Mouse (Mus musculus): ENCODE measurements around the gene Cdk6. TPM values are rescaled to one million over a fixed set of nuclear protein-coding genes. Genes with fewer than 3 reads are reported as not detected.

Gene Cdk6
- polyA plus RNA-seq, 1 experiment from 2014 or later: 6.3 TPM

DNA sequence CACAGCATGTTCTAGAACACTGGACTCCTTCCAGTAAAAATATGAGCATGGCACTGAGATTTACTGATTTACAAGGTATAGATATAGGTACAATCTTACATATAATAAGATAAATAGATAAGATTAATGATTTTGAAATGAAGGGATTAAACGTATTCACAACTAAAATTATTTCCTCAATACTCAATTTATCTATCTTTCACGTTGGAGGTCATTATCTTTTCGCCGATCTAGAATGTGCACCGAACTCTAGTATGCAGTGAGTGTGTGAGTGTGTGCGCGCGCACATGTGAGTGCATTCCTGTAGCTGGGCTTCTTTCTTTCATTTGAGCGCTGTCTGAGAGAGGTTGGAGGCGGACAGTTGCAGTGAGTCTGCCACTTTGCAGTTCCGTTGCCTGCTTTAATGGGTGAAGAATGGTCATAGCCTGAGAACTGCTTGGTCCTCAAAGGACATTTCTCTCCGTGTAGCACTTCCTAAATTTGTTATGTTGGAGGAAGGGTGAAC lies 13.8 kb downstream of the Cdk6 start:
- Histone ChIP-seq H3K9me3 (replicated peaks; ENCODE audit: control insufficient read depth, low read length, poor library complexity, severe bottlenecking) (no peaks in the 10 kb centered on the region), H3K4me1 (ENCODE audit: control insufficient read depth, insufficient read depth, low read length) (no peaks in the 10 kb centered on the region), H3K27me3 (ENCODE audit: control insufficient read depth, insufficient read depth, low read depth, low read length) (no peaks in the 10 kb centered on the region), H3K4me3 (ENCODE audit: low read depth, low read length) (no peak overlapping the region), H3K4me2 (ENCODE audit: low read length) (no peak overlapping the region), H3K27ac (ENCODE audit: low read length) (no peak overlapping the region), H3K9ac (ENCODE audit: low read depth, low read length) (no peak overlapping the region), H3K36me3 (ENCODE audit: control insufficient read depth, insufficient read depth, low read length) (no peaks in the 10 kb centered on the region)
- ATAC-seq: no peak
- WGBS: 96% methylated on average over 12 of the region's 12 CpGs

DNA sequence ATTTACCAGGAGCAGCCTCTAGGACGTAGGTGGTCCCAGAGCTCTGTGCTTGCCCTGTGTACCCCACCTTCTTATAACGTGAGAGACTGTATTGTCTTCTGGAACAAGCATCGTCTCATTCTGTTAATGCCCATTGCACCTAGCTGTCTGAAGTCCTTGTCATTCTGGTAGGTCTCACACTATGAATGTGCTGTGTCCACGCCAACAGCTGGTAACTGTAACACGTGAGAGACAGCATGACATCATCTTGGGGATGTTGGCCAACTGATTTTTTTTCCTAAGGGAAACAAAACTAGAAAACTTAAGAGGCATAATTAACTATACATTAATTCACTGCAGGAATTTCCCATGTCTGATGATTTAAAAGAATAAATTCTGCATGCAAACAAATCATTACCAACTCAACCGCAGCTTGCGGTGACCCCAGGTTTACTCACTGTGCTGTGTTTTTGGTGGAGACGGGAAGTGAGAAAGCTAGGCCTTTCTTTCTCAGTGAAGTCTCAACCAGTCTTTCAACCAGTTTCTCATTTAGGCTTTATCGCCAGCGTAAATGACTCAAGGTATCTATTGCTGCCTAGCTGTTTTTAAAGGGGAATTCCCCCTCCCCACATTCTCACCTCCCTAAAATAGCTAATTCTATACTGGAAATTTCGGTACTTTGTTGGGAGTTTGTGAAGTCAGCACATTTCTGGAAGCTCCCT lies 14.4 kb downstream of the Cdk6 start:
- 68% methylated on average over 11 of the region's 11 CpGs for WGBS
- H3K4me3 ChIP-seq (ENCODE audit: low read depth, low read length): no peak overlapping the region
- H3K4me1 ChIP-seq (ENCODE audit: control insufficient read depth, insufficient read depth, low read length): no peaks in the 10 kb centered on the region
- no peaks in the 10 kb centered on the region for H3K27me3 ChIP-seq (ENCODE audit: control insufficient read depth, insufficient read depth, low read depth, low read length)
- no peaks in the 10 kb centered on the region for H3K9me3 ChIP-seq (replicated peaks; ENCODE audit: control insufficient read depth, low read length, poor library complexity, severe bottlenecking)
- H3K27ac ChIP-seq (ENCODE audit: low read length): no peak overlapping the region
- H3K4me2 ChIP-seq (ENCODE audit: low read length): no peak overlapping the region
- 0 out of 2 replicates have a peak, but pooled peaks have one; percentile 28 for ATAC-seq
- no peaks in the 10 kb centered on the region for H3K36me3 ChIP-seq (ENCODE audit: control insufficient read depth, insufficient read depth, low read length)
- no peak overlapping the region for H3K9ac ChIP-seq (ENCODE audit: low read depth, low read length)

DNA sequence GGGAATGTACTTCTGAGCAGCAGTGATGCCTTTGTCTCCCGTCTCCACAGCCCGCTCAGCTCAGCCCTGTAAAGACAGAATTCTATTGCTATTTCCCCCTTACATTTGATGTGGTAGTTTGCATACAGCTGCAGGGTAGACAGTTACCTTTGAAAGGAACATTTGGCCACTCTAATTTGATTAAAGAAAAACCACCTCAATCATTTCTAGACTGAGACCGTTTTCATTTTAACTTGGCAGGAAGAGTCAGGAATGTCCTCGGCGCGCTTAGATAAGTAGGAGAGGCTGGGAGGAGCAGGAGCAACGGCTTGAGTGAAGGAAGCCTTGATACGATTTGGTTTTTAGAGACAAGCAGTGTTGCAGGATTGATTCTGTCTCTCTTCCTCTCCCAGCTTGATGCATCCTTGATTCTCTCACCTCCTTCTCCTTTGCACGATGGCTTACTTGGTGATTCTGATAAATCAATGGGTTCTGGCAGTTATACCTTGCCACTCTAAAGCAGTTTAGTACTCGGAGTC lies 15.0 kb downstream of the Cdk6 start:
- Histone ChIP-seq H3K36me3 (ENCODE audit: control insufficient read depth, insufficient read depth, low read length) (no peaks in the 10 kb centered on the region), H3K9ac (ENCODE audit: low read depth, low read length) (no peak overlapping the region), H3K4me2 (ENCODE audit: low read length) (no peak overlapping the region), H3K27me3 (ENCODE audit: control insufficient read depth, insufficient read depth, low read depth, low read length) (no peaks in the 10 kb centered on the region), H3K27ac (ENCODE audit: low read length) (no peak overlapping the region), H3K9me3 (replicated peaks; ENCODE audit: control insufficient read depth, low read length, poor library complexity, severe bottlenecking) (no peaks in the 10 kb centered on the region), H3K4me1 (ENCODE audit: control insufficient read depth, insufficient read depth, low read length) (no peaks in the 10 kb centered on the region), H3K4me3 (ENCODE audit: low read depth, low read length) (no peak overlapping the region)
- WGBS: 57% methylated on average over 10 of the region's 10 CpGs
- no peak for ATAC-seq

DNA sequence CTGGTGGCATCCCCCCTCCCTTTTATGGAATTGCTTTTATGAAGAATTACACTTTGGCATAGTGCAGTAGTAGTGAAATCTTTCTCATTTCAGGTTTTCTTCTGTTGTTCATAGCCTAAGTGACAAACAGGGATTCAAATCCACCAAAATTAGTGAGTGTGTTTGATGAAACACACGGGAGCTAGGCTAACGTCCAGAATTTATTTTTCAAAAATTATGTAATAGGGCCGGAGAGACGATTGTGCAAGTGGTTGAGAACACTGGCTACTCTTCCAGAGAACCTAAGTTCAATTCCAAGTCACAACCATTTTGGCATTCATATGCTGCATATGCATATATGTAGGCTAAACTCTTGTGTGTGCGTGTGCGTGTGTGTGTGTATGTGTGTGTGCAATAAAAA lies 16.2 kb downstream of the Cdk6 start:
- no peak overlapping the region for H3K4me2 ChIP-seq (ENCODE audit: low read length)
- no peak for ATAC-seq
- no peaks in the 10 kb centered on the region for H3K36me3 ChIP-seq (ENCODE audit: control insufficient read depth, insufficient read depth, low read length)
- no peak overlapping the region for H3K4me3 ChIP-seq (ENCODE audit: low read depth, low read length)
- no peaks in the 10 kb centered on the region for H3K9me3 ChIP-seq (replicated peaks; ENCODE audit: control insufficient read depth, low read length, poor library complexity, severe bottlenecking)
- no peak overlapping the region for H3K9ac ChIP-seq (ENCODE audit: low read depth, low read length)
- H3K27ac ChIP-seq (ENCODE audit: low read length): no peak overlapping the region
- 95% methylated on average over 6 of the region's 6 CpGs for WGBS
- no peaks in the 10 kb centered on the region for H3K4me1 ChIP-seq (ENCODE audit: control insufficient read depth, insufficient read depth, low read length)
- H3K27me3 ChIP-seq (ENCODE audit: control insufficient read depth, insufficient read depth, low read depth, low read length): no peaks in the 10 kb centered on the region

DNA sequence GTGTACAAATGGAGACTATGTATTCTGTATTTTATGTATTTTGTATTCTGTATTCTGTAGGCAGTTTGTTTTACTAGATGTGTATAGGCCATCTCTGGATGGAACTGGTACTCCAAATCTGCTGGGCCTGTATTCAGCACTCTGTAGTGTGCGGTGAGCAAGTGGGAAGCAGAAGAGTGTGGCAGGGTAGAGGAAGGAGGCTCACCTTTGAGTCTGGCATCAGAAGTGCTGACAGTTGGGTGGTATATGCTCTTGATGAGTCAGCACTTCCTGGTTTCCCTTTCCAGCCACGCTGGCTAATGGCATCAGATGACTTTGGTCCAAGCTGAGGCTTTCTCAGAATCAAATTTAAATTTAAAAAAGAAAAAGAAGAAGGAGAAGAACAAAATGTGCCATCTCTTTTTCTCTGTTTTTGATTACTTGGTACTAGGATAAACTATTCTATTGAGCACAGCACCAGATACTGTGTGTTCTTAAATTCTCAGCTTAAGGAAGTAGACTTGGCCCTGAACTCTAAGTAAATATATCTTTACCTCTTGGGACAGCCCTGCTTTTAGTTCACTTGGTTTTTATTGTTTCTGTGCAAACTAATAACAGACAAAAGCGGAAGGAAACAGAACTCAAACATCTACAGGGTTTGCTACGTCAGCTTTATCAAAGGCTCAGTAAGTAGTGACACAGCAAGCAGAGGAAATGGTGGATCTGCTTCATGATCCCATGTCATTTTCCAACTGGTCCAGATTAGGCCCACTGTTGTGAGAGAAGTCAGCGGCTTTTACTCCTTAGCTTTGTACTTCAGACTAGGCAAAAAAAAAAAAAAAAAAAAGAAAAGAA lies 17.6 kb downstream of the Cdk6 start:
- no peak overlapping the region for H3K4me3 ChIP-seq (ENCODE audit: low read depth, low read length)
- H3K27ac ChIP-seq (ENCODE audit: low read length): no peak overlapping the region
- H3K36me3 ChIP-seq (ENCODE audit: control insufficient read depth, insufficient read depth, low read length): no peaks in the 10 kb centered on the region
- H3K9me3 ChIP-seq (replicated peaks; ENCODE audit: control insufficient read depth, low read length, poor library complexity, severe bottlenecking): no peaks in the 10 kb centered on the region
- 86% methylated on average over 5 of the region's 5 CpGs for WGBS
- no peaks in the 10 kb centered on the region for H3K27me3 ChIP-seq (ENCODE audit: control insufficient read depth, insufficient read depth, low read depth, low read length)
- ATAC-seq: no peak
- H3K4me2 ChIP-seq (ENCODE audit: low read length): no peak overlapping the region
- H3K9ac ChIP-seq (ENCODE audit: low read depth, low read length): no peak overlapping the region
- H3K4me1 ChIP-seq (ENCODE audit: control insufficient read depth, insufficient read depth, low read length): no peaks in the 10 kb centered on the region

DNA sequence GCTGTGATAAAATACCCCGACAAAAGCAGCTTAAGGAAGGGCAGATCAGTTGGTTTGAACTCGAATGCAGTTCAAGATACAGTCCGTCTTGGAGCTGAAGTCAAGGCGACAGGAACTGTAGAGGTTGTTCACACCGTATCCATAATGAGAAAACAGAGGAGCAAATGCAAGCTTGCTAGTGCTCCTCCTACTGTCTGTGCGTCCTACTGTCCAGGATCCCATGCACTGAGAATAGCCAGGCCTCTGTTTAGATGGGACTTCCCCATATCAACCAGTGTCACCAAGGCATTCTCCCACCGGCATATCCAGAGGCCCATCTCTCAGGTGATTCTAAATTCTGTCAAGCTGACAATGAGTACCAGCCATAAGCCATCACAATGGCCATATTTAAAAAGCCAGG lies 18.6 kb downstream of the Cdk6 start:
- WGBS: 91% methylated on average over 7 of the region's 7 CpGs
- Histone ChIP-seq H3K9me3 (replicated peaks; ENCODE audit: control insufficient read depth, low read length, poor library complexity, severe bottlenecking) (no peaks in the 10 kb centered on the region), H3K4me3 (ENCODE audit: low read depth, low read length) (no peak overlapping the region), H3K27ac (ENCODE audit: low read length) (no peak overlapping the region), H3K27me3 (ENCODE audit: control insufficient read depth, insufficient read depth, low read depth, low read length) (no peaks in the 10 kb centered on the region), H3K9ac (ENCODE audit: low read depth, low read length) (no peak overlapping the region), H3K4me2 (ENCODE audit: low read length) (no peak overlapping the region), H3K4me1 (ENCODE audit: control insufficient read depth, insufficient read depth, low read length) (no peaks in the 10 kb centered on the region), H3K36me3 (ENCODE audit: control insufficient read depth, insufficient read depth, low read length) (no peaks in the 10 kb centered on the region)
- no peak for ATAC-seq

DNA sequence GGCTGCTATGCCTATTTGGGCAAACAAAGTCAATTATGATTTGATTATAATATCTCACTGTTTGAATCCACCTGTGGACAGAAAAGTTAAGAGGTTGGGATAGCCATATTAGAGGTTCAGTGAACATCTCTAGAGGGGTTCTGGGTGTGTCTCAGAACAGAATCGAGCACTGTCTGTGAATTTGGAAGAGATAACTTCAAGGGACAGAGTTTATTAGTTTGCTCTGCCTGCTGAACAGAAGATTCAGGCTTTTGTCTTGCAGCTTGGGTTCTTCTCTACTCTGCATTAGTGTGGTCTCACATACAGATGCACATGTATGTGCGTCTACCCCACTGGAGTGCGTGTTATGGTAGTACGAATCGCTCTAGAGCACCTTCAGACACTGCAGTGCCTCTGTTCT lies 20.0 kb downstream of the Cdk6 start:
- H3K27me3 ChIP-seq (ENCODE audit: control insufficient read depth, insufficient read depth, low read depth, low read length): no peaks in the 10 kb centered on the region
- H3K9ac ChIP-seq (ENCODE audit: low read depth, low read length): no peak overlapping the region
- WGBS: 97% methylated on average over 5 of the region's 5 CpGs
- H3K4me2 ChIP-seq (ENCODE audit: low read length): no peak overlapping the region
- H3K4me3 ChIP-seq (ENCODE audit: low read depth, low read length): no peak overlapping the region
- no peaks in the 10 kb centered on the region for H3K9me3 ChIP-seq (replicated peaks; ENCODE audit: control insufficient read depth, low read length, poor library complexity, severe bottlenecking)
- no peaks in the 10 kb centered on the region for H3K4me1 ChIP-seq (ENCODE audit: control insufficient read depth, insufficient read depth, low read length)
- ATAC-seq: no peak
- H3K27ac ChIP-seq (ENCODE audit: low read length): no peak overlapping the region
- H3K36me3 ChIP-seq (ENCODE audit: control insufficient read depth, insufficient read depth, low read length): no peaks in the 10 kb centered on the region

DNA sequence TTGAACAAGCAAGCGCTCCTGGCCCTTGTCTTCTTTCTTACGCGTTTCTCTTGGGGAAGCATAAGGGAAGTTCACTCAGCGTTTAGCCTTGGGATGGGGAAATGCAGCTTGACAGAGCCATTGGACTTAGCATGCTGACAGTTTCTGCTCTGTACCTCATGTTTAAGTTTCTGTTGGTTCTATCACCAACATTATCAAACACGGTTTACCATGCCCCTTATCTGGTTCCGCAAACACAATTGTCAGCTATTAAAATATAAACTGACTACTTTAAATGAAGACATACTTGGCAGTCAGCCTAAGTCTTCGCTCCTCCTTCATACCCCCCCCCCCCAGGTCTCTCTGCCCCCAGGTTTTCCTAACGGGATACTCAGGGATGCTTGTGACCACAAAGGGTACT lies 20.8 kb downstream of the Cdk6 start:
- WGBS: 93% methylated on average over 8 of the region's 8 CpGs
- no peak overlapping the region for H3K4me2 ChIP-seq (ENCODE audit: low read length)
- H3K4me3 ChIP-seq (ENCODE audit: low read depth, low read length): no peak overlapping the region
- H3K27ac ChIP-seq (ENCODE audit: low read length): no peak overlapping the region
- H3K36me3 ChIP-seq (ENCODE audit: control insufficient read depth, insufficient read depth, low read length): no peaks in the 10 kb centered on the region
- H3K9me3 ChIP-seq (replicated peaks; ENCODE audit: control insufficient read depth, low read length, poor library complexity, severe bottlenecking): no peaks in the 10 kb centered on the region
- no peak for ATAC-seq
- no peaks in the 10 kb centered on the region for H3K27me3 ChIP-seq (ENCODE audit: control insufficient read depth, insufficient read depth, low read depth, low read length)
- H3K4me1 ChIP-seq (ENCODE audit: control insufficient read depth, insufficient read depth, low read length): no peaks in the 10 kb centered on the region
- H3K9ac ChIP-seq (ENCODE audit: low read depth, low read length): no peak overlapping the region
